Mouse (Mus musculus) forebrain, postnatal 0 days (tissue): ENCODE results near the gene Mgmt. TPM values are rescaled to one million over a fixed set of nuclear protein-coding genes. Genes with fewer than 3 reads are reported as not detected.

Experiments used
- ATAC-seq: fragments of 200-750 bp; cut with Nextera tagmentation; 2 replicates; pipeline ENCODE4 v1.8.0; 2017; ENCODE audit warnings: mild to moderate bottlenecking, moderate library complexity
- DNase-seq: peaks from one replicate; pipeline ENCODE4 v3.0.0-alpha.2; 2015
- H3K27ac ChIP-seq: fragments of 300-500 bp; sonication (generic); 2 replicates; pipeline ENCODE4 v1.5.1; 2014; ENCODE audit warnings: low read depth, mild to moderate bottlenecking, antibody characterized with exemption, low read length, moderate library complexity, mixed read lengths
- H3K27me3 ChIP-seq: fragments of 300-500 bp; sonication (generic); 2 replicates; pipeline ENCODE4 v1.6.1; 2014; ENCODE audit warnings: mild to moderate bottlenecking, low read length, mixed read lengths; ENCODE audit not compliant: insufficient read depth
- H3K36me3 ChIP-seq: fragments of 300-500 bp; sonication (generic); 2 replicates; pipeline ENCODE4 v1.6.1; 2014; ENCODE audit warnings: mild to moderate bottlenecking, moderate library complexity; ENCODE audit not compliant: insufficient read depth
- H3K4me1 ChIP-seq: fragments of 300-500 bp; sonication (generic); 2 replicates; pipeline ENCODE4 v1.6.1; 2014; ENCODE audit warnings: antibody characterized with exemption; ENCODE audit not compliant: insufficient read depth
- H3K4me2 ChIP-seq: fragments of 300-500 bp; sonication (generic); 2 replicates; pipeline ENCODE4 v1.6.1; 2014; ENCODE audit warnings: low read depth, mild to moderate bottlenecking, moderate library complexity
- H3K4me3 ChIP-seq: fragments of 300-500 bp; sonication (generic); 2 replicates; pipeline ENCODE4 v1.5.1; 2014; ENCODE audit warnings: low read depth, low read length, mixed read lengths
- H3K9ac ChIP-seq: fragments of 300-500 bp; sonication (generic); 2 replicates; pipeline ENCODE4 v1.6.1; 2014; ENCODE audit warnings: mild to moderate bottlenecking
- H3K9me3 ChIP-seq: fragments of 300-500 bp; sonication (generic); 2 replicates; pipeline ENCODE4 v1.6.1; 2016; ENCODE audit warnings: low read length
- CTCF ChIP-seq: sonication (generic); IDR thresholded peaks from 2 replicates; pipeline ENCODE4 v1.5.1; 2016; ENCODE audit warnings: antibody characterized with exemption, control low read depth, low read depth
- WGBS: fragments of 180-500 bp; shearing (Covaris S2); extraction: QIAGEN DNeasy Blood & Tissue Kit; methylation state at CpG from one replicate; pipeline ENCODE4 v1.1.7; 2014; 5-methylcytosine and 5-hydroxymethylcytosine counted together
- polyA plus RNA-seq: library from polyadenylated mRNA; unstranded; fragments of >200 nt; fragmentation: Nextera tagmentation; extraction: Ambion mirVana; gene quantifications from 2 replicates; pipeline ENCODE4 v1.2.1, GENCODE M21; 2015
- total RNA-seq: library from RNA; depleted of rRNA; stranded (reverse); fragments of >200 nt; gene quantifications from 2 replicates; pipeline ENCODE4 v1.2.3, GENCODE M21; 2014

The Mgmt gene
- total and polyA plus RNA-seq, 2 experiments from 2014 or later = 0.29 to 1.2 TPM

DNA sequence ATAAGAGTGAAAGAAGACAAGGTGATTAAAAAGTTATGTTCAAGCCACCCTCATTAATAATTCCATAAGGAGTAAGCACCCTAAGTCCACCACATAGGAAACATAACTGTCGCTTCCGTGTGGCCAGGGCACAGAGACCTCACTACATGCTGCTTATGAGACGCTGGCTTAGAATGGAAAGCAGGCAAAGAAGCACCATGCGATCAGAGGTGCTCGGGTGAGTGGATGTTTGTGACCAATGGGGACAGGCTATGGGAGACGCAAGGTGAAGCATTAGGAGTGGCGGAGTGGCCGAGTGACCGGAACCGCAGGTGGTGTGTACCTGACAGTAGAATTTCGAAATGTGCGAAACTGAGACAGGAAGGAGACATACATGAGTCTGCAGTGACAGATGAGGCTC, 138.8 kb downstream of the Mgmt start:
- Histone ChIP-seq H3K4me2 (no peak overlapping the region), H3K27ac (no peak overlapping the region), H3K9ac (no peak overlapping the region), H3K27me3 (no peaks in the 10 kb centered on the region), H3K4me1 (no peaks in the 10 kb centered on the region; the same call in 1 of the 2 replicates), H3K9me3 (no peaks in the 10 kb centered on the region), H3K36me3 (no peaks in the 10 kb centered on the region), H3K4me3 (no peak overlapping the region)
- 97% methylated on average over 12 of the region's 12 CpGs for WGBS
- DNase-seq (no peak), ATAC-seq (no peak)
- TF ChIP-seq CTCF = no peak

DNA sequence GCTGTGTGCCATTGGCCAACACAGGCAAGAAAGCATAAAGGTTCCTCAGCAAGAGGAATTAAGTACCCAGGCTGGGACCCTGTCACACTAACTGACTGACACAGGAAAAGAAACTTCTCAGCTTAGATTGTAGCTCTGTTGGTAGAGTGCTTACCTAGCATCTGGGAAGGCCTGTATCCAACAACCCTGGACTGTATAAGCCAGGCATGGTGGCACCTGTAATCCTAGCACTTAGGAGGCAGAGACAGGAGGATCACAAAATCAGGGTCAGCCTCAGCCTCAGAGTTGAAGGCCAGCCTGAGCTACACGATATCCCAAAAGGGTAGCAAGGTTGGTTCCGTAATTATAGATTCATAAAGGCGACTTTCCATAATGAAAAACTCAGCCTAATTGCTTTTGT, 140.6 kb downstream of the Mgmt start:
- Histone ChIP-seq H3K27ac (no peak overlapping the region), H3K27me3 (no peaks in the 10 kb centered on the region), H3K4me1 (no peaks in the 10 kb centered on the region; the same call in 1 of the 2 replicates), H3K4me2 (no peak overlapping the region), H3K9ac (no peak overlapping the region), H3K9me3 (no peaks in the 10 kb centered on the region), H3K36me3 (no peaks in the 10 kb centered on the region), H3K4me3 (no peak overlapping the region)
- ATAC-seq (no peak), DNase-seq (no peak)
- WGBS = 94% methylated on average over 3 of the region's 3 CpGs
- no peak for TF ChIP-seq CTCF

DNA sequence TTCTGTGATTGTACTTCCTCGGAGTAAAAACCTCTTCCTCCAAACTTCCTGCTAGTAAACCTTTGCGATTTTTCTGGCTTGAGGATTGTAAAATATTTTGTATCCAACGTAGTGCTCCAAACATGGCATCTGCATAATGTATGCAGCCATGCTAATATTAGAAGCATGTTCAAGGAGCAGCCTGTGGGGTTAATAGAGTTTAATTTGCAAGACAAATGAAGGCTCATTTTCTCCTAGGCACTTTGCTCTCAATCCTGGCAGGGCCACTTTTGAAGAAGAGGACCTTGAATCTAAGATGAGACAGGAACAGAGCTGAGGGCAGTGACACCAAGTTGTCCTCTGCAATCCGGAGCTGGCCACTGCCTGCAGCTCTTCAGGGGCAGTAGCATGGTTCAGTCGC, 141.5 kb downstream of the Mgmt start:
- Histone ChIP-seq H3K27ac (no peak overlapping the region), H3K4me1 (no peaks in the 10 kb centered on the region; the same call in 1 of the 2 replicates), H3K4me2 (no peak overlapping the region), H3K9ac (no peak overlapping the region), H3K36me3 (no peaks in the 10 kb centered on the region), H3K9me3 (no peaks in the 10 kb centered on the region), H3K27me3 (no peaks in the 10 kb centered on the region), H3K4me3 (no peak overlapping the region)
- DNase-seq (no peak), ATAC-seq (no peak)
- TF ChIP-seq CTCF = no peak
- WGBS = 31% methylated on average over 5 of the region's 5 CpGs

GRCm38 (mm10) chr7:137037471-137037870, 143.1 kb downstream of the Mgmt start:
- Histone ChIP-seq H3K27me3 (no peaks in the 10 kb centered on the region), H3K9ac (no peak overlapping the region), H3K27ac (no peak overlapping the region), H3K4me3 (no peak overlapping the region), H3K9me3 (no peaks in the 10 kb centered on the region), H3K4me1 (no peaks in the 10 kb centered on the region; the same call in 1 of the 2 replicates), H3K36me3 (no peaks in the 10 kb centered on the region), H3K4me2 (no peak overlapping the region)
- TF ChIP-seq CTCF = no peak
- DNase-seq (no peak), ATAC-seq (no peak)
- 75% methylated on average over 4 of the region's 4 CpGs for WGBS

GRCm38 (mm10) chr7:137037872-137038271, 143.5 kb downstream of the Mgmt start:
- no peak overlapping the region for H3K27ac ChIP-seq
- H3K9me3 ChIP-seq = no peaks in the 10 kb centered on the region
- WGBS = 30% methylated on average over 5 of the region's 5 CpGs
- DNase-seq = no peak
- no peak overlapping the region for H3K4me3 ChIP-seq
- ATAC-seq = no peak
- no peaks in the 10 kb centered on the region for H3K27me3 ChIP-seq
- H3K36me3 ChIP-seq = no peaks in the 10 kb centered on the region
- H3K4me2 ChIP-seq = no peak overlapping the region
- no peak overlapping the region for H3K9ac ChIP-seq
- no peaks in the 10 kb centered on the region; the same call in 1 of the 2 replicates for H3K4me1 ChIP-seq
- TF ChIP-seq CTCF = no peak

DNA sequence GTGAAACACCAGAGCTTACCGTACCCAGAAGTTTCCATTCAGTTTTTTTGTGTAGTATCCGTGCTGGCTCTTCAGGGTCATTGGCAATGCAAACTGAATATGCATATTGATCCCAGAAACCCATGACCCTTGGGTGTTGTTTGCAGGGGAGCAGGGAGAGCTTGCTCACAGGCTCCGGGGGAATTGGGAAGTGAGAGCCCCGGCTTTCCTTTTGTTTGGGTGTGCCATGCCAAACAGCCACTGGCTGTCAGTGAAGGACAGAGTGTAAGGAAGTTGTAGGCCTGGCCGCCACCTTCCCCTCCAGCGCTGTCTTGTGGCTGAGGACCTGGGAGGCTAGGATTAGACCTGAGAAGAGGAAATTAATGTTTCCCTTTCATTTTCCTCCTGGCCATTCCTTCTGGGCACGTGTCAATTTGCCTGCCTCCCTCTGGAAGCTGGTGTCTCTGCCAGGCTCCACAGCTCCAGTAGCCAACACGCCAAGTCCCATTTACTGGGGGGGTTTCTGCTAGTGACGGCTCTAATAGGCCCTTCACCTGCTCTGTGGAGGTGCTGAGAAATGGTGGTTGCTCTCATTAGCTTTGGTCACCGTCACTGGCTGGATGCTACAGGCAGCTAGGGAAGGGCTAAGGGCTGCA, 144.0 kb downstream of the Mgmt start:
- Histone ChIP-seq H3K36me3 (no peaks in the 10 kb centered on the region), H3K9ac (no peak overlapping the region), H3K4me2 (no peak overlapping the region), H3K27ac (no peak overlapping the region), H3K9me3 (no peaks in the 10 kb centered on the region), H3K4me1 (no peaks in the 10 kb centered on the region; the same call in 1 of the 2 replicates), H3K27me3 (no peaks in the 10 kb centered on the region), H3K4me3 (no peak overlapping the region)
- ATAC-seq (no peak), DNase-seq (no peak)
- TF ChIP-seq CTCF = no peak
- WGBS = 44% methylated on average over 10 of the region's 10 CpGs

GRCm38 (mm10) chr7:137038946-137039320, 144.5 kb downstream of the Mgmt start:
- H3K27ac ChIP-seq = no peak overlapping the region
- no peak overlapping the region for H3K4me3 ChIP-seq
- H3K4me2 ChIP-seq = no peak overlapping the region
- no peaks in the 10 kb centered on the region for H3K9me3 ChIP-seq
- no peaks in the 10 kb centered on the region for H3K27me3 ChIP-seq
- no peaks in the 10 kb centered on the region for H3K36me3 ChIP-seq
- 45% methylated on average over 7 of the region's 7 CpGs for WGBS
- no peaks in the 10 kb centered on the region; the same call in 1 of the 2 replicates for H3K4me1 ChIP-seq
- ATAC-seq (no peak), DNase-seq (no peak)
- no peak overlapping the region for H3K9ac ChIP-seq
- no peak for TF ChIP-seq CTCF

- Histone ChIP-seq H3K4me3 (no peak overlapping the region), H3K9me3 (no peaks in the 10 kb centered on the region), H3K27me3 (no peaks in the 10 kb centered on the region), H3K36me3 (no peaks in the 10 kb centered on the region), H3K27ac (no peak overlapping the region), H3K4me2 (no peak overlapping the region), H3K9ac (no peak overlapping the region), H3K4me1 (no peaks in the 10 kb centered on the region; the same call in 1 of the 2 replicates)
- no peak for ATAC-seq
- no peak for DNase-seq
- no peak for TF ChIP-seq CTCF
- WGBS = 38% methylated on average over 8 of the region's 8 CpGs
Measured at GRCm38 (mm10) chr7:137040646-137041045, 146.2 kb downstream of the Mgmt start.
